Mouse (Mus musculus): ENCODE data around the gene Nudt22.
"Not testable (repeated sequence)": the region's sequence is repeated elsewhere in the genome, so short reads cannot be mapped to it uniquely, and the experiment has no call there.

The Nudt22 gene

GRCm38 (mm10) chr19:6995255-6995991, 494 bp downstream of the Nudt22 start:
- no peak for DNase-seq (ENCODE audit: extremely low spot score, low read depth, low spot score)

DNA sequence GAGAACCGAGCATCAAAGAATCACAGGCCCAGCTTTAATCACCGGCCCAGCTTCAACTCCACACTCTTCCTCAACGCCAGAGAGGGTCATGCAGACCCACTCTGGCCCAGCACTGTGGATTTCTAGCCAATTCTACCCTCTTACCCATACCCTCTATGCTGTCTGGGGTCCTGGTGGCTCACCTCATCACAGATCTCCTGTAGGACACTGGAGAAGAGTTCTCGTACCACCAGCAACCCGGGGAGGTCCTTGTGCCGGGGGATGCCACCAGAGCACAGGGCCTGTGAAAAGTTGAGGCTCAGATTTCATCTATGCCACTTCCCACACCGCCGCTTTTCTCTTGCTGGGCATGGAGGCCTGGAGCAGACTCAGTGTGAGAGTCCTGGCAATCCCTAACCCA, 1.4 kb downstream of the Nudt22 start:
- no peak for DNase-seq (ENCODE audit: extremely low spot score, low read depth, low spot score)

- DNase-seq (ENCODE audit: extremely low spot score, low read depth, low spot score) = no peak
Measured at GRCm38 (mm10) chr19:6994002-6994401, 1.9 kb downstream of the Nudt22 start.

DNA sequence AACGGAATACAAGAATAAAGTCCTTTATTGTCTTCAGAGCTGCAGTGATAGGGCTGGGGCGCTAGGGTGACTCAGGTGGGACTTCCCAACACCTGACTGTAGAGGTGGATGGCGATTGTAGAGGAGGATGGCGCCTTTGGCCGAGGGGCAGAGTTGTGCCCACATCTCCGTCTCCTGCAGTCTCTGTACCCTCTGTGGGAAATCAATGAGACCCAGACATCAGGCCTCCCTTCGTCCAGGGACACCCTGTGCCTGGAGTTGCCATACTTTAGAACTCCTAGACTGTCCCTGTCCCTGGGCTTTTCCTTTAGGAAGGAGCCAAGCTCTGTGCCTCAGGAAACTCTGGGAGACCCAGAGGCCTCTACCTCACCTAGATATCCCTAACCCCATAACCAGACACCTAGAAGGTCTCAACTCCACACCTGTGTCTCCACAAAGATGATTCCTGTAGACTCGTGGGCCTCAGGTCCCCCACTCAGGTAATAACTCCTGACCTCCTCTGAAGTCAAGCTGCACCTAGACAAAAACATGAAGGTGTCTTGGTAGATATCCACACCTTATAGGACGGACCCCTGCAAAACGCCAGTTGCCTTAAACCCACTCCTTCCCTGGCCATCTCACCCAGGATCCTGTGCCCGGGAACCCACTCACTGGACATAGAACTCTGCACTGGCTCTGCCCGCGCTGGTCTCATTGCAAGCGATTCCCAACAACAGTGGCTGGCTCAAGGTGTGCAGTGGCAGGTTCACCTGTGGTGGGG, 2.7 kb downstream of the Nudt22 start:
- DNase-seq (ENCODE audit: extremely low spot score, low read depth, low spot score) = no peak

DNA sequence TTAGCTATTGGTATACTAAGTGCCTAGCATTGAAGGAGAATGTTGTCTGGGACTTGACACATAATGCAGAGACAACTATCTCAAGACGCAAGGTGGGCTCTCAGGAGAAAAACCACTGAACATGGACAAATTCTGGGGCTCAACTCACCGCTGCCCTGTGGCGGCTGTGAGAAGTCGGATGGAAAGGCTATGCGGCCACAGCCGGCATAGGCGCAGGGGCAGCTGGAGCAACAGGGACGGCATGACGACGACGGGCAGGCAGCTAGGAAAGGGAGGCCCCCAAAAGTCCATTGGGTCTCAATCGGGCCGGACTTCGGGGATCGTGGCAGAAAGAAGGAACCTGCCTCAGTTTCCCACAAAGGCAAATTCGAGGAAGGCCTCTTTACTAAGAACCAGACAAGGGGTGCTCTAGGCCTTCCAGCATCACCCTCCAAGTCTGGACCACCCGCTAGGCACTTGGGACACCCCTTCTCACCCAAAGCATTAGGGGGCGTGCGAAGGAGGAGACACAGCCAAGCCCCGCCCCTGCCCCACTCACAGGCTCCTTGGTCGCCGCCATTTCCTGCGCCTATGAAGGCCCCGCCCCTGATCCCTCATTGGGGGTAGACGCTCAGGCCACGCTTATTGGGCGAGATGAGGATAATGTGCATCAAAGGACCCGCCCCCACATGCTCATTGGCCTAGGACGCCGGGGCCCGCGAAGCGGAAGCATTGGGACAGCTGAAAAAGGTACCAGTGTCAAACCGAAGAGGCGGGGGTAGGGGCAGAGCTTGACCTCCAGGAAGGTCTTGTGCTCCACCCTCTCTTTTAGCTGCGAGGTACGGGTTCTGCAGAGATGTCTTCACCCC, 3.7 kb downstream of the Nudt22 start, which contains the start of gene Dnajc4:
Gene Dnajc4 (minus strand): TSS at position 562 of the 848 bp plus-strand sequence.
- DNase-seq (ENCODE audit: extremely low spot score, low read depth, low spot score) = peak; percentile 86

DNA sequence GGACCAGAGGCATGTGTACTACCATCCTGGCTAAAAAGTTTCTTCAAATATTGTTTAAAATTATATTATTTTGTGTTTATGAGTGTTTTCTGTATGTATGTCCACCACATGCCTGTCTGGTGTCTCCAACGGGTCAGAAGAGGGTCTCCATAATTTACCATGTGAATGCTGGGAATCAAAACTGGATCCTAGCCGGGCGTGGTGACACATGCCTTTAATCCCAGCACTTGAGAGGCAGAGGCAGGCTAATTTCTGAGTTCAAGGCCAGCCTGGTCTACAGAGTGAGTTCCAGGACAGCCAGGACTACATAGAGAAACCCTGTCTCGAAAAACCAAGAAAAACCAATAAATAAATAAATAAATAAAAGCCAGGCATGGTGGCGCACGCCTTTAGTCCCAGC, 4.8 kb downstream of the Nudt22 start:
- not testable (repeated sequence) for DNase-seq (ENCODE audit: extremely low spot score, low read depth, low spot score)

DNA sequence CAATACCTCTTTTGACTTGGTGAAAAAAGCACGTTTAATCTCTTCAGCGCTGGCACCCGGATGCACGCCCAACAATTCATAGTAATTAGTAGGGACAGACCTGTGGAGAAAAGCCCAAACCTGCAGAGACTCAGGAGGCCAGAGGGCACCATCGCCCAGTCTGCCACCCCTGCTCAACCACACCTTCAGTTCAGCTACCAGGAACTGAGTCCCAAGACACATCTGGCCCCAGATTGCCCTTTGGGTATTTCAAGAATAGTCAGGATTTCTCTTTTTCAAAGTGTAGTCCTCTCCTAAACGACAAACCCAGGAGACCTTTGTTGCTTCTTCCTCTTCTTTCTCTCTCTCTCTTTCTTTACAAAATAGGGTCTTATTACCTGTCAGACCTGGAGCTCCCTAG, 5.2 kb downstream of the Nudt22 start:
- no peak for DNase-seq (ENCODE audit: extremely low spot score, low read depth, low spot score)

DNA sequence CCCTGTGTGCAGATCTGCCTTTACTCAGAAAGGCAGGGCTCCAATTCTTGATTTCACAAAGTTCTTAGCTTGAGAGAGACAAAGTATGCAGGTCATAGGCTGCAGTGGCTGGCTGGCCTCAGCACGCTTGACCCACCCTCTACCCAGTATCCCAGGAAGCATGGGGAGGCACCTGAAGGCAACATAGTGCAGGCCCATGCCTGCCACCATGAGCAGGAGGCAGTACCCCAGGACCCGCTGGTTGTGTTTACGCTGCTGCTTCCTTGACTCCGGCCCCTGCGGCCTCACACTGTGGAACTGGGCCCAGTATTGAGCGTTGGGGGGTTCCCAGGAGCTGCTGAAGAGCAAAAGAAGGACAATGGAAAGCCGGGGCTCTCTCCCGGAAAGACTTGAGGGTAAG, 6.7 kb downstream of the Nudt22 start:
- DNase-seq (ENCODE audit: extremely low spot score, low read depth, low spot score) = no peak

GRCm38 (mm10) chr19:6987904-6988285, 8.0 kb downstream of the Nudt22 start:
- no peak for DNase-seq (ENCODE audit: extremely low spot score, low read depth, low spot score)

- no peak for DNase-seq (ENCODE audit: extremely low spot score, low read depth, low spot score)
Measured at GRCm38 (mm10) chr19:6987061-6987903, 8.6 kb downstream of the Nudt22 start, which contains the start of gene Vegfb. Vegfb (minus strand) TSS chr19:6987651.

DNA sequence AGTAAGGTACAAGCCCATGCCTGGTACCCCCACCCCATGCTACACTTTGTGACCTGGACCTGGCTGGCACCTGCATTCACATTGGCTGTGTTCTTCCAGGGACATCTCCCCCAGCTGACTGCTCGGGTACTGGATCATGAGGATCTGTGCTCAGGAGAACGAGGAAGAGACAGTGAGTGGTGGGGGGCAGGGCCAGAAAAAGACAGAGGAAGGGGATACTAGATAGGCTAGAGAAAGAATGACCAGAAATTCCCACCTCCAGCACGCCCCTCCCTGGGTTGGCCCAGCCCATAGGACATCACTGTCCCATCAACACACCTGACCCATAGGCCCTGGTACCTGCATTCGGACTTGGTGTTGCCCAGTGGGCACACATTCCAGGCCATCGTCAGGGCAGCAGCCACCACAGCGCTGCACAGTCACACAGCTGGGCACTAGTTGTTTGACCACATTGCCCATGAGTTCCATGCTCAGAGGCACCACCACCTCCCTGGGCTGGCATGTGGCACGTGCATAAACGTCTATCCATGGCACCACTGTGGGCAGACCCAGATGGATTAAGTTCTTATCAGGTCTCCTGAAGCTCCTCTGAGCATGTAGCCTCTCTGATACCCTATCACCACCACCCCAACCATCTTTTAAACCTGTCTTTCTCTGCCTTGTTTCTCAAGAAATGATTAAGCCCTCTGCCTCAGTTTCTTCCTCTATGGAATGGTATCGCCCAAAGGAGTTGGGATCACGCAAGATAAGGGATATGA, 9.8 kb downstream of the Nudt22 start:
- DNase-seq (ENCODE audit: extremely low spot score, low read depth, low spot score) = no peak

GRCm38 (mm10) chr19:6985300-6985699, 10.6 kb downstream of the Nudt22 start:
- DNase-seq (ENCODE audit: extremely low spot score, low read depth, low spot score) = no peak

DNA sequence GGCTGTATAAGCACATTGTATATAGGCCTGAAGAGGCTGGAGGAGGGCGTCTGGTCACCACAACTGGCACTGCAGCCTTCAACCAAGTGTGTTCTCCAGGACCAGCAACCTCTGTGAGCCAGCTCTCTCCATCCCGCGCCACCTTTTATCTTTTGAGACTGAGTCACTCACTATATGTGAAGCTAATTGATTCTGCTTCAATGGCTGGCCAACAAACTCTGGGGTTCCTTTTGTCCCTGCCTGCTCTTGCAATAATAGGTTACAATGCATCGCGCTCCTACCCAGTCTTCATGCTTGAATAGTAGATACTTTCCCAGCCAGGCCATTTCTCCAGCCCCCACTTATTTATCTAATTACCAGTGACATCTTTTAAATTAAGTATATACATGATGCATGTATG, 12.3 kb downstream of the Nudt22 start:
- no peak for DNase-seq (ENCODE audit: extremely low spot score, low read depth, low spot score)

GRCm38 (mm10) chr19:6981465-6981864, 14.5 kb downstream of the Nudt22 start:
- DNase-seq (ENCODE audit: extremely low spot score, low read depth, low spot score) = no peak

GRCm38 (mm10) chr19:6980381-6981093, 15.4 kb downstream of the Nudt22 start, which contains the start of gene Fkbp2:
Fkbp2 (minus strand) TSS chr19:6980501.
- peak; percentile 96 for DNase-seq (ENCODE audit: extremely low spot score, low read depth, low spot score)

DNA sequence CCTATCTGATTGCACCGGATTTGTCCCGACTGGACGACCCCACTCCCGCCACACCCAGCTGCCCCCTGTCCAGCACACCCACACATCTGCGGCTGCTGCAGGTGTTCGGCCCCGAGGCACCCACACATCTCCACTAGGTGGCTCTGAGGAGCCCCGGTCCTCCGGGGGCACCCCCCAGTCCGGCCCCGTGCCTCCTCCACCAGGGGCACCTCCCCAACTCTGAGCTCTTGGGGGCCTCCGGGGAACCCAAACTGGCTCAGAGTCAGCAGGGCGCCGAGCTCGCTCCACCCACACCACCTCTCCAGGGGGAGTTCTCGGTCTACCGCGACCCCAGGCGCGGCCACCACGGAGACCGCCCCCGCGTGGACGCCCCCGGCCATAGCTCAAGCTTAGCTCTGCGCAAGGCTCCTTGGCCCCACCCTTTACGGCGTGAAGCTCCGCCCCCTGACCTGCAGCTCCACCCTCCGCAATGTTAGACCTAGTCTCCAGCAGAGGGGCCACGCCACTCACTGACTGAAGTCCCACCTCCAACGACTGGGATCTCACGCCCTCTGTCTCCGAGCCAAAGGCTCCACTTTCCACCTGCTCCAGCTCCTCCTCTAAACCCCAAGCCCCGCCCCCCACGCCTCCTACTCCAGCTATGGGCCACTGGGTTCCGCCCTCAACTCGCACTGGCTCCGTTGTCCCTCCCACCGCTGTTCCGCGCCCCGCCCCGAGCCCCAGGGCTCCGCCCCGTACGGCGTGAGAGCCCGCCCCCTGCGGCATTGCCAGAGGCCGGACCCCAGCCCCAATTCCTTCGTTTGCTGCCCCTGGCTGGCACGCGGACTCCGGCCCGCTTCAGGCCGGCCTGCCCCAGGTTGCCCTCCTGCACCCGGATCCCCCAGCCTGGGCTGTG, 16.2 kb downstream of the Nudt22 start:
- DNase-seq (ENCODE audit: extremely low spot score, low read depth, low spot score) = peak; percentile 90

- no peak for DNase-seq (ENCODE audit: extremely low spot score, low read depth, low spot score)
Measured at GRCm38 (mm10) chr19:6979001-6979479, 16.9 kb downstream of the Nudt22 start.

- no peak for DNase-seq (ENCODE audit: extremely low spot score, low read depth, low spot score)
Measured at GRCm38 (mm10) chr19:6978639-6978974, 17.3 kb downstream of the Nudt22 start.

Measured in hindlimb bud, embryonic 11.5 days (tissue).